Mouse (Mus musculus): Measurements from ENCODE around the gene Aoah.
A peak's percentile ranks its signal among the peaks of the same experiment; 100 is the strongest.

DNA sequence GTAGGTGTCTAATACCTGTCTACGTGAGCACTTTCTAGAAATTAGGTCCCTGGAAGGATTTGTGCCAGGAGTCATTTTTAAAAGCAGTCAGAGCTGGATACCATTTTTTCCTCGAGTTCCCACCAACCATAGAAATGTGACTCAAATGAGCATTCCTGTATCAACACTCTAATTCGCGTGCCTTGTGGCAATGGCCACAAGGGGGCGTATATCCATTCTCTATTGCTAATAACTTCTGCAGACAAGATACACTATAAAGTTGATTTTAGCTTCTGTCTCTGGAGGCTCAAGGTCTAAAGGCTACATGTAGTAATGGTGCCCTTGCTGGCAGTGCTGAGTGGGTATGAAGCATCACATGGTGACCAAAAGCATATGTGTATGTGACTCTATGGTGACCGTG lies 146.5 kb downstream of the Aoah start:
- TF ChIP-seq MYC (IDR thresholded peaks at IDR 0.05; ENCODE audit: low read depth, low read length) (no peak), POLR2A (IDR thresholded peaks at IDR 0.05; ENCODE audit: low read depth, low read length) (no peak), MAFK (IDR thresholded peaks at IDR 0.05; ENCODE audit: insufficient replicate concordance, low read length) (no peak), CTCF (conservative IDR thresholded peaks at IDR 0.05 in 1 of 2, IDR thresholded peaks at IDR 0.05 in 1 of 2; ENCODE audit: low read depth in 2 of 2, low read length in 2 of 2) (peak; percentile 81 to 87)

Measured in CH12.LX (cell line).